Mouse (Mus musculus): ENCODE measurements at regions not wholly inside any gene's neighbourhood (a gene's known extent, or its start where the extent isn't known, plus 50 kb on each side); places are given as distances from the start of the nearest gene placed in this dataset.

- no peak for TF ChIP-seq CTCF (IDR thresholded peaks at IDR 0.05; ENCODE audit: extremely low read depth, insufficient read depth, insufficient read length, insufficient replicate concordance)
- TF ChIP-seq POLR2A (IDR thresholded peaks at IDR 0.05; ENCODE audit: low read depth, low read length): no peak
These were observed 49.8 kb upstream of the Thy1 start for GRCm38 (mm10) chr9:43993221-43993976.

All from spleen, adult 2 months (tissue).